ENCODE assay signal across 31 mouse cellular contexts in genomic region chr11:121340287-121340686, GRCm38 (mm10). TPM values are rescaled to one million over a fixed set of nuclear protein-coding genes. Genes with fewer than 3 reads are reported as not detected.
A peak's percentile ranks its signal among the peaks of the same experiment; 100 is the strongest.
DNase-seq lines count a peak whose midpoint lies in the region; ATAC-seq and TF ChIP-seq lines count a peak whose summit lies in the region.
"Had no signal": no experiment of that assay in that cellular context is flagged by ENCODE, and none has a peak within 500 bp of the region (broad histone marks: within the 10 kb centered on the region; RNA-seq: fewer than 3 reads in every experiment).

No protein-coding gene starts in this region.

- no peak overlapping the region for H3K4me2 ChIP-seq in heart, embryonic 11.5 days
- H3K4me2 ChIP-seq in CH12.LX (ENCODE audit: insufficient read depth, low read depth, poor library complexity, severe bottlenecking), result peak overlapping the region; percentile 53
- no peak overlapping the region for H3K4me2 ChIP-seq in liver, embryonic 12.5 days
- H3K4me2 ChIP-seq: embryonic facial prominence, embryonic 15.5 days; forebrain, embryonic 12.5 days; heart, embryonic 12.5 days; hindbrain, embryonic 12.5 days; intestine, embryonic 15.5 days; stomach, embryonic 15.5 days had no signal

- no peak overlapping the region for H3K27ac ChIP-seq in heart, embryonic 11.5 days (ENCODE audit: low read depth, low read length)
- H3K27ac ChIP-seq in CH12.LX (ENCODE audit: insufficient read depth, low read depth), result peak overlapping the region; percentile 48
- peak overlapping the region; percentile 3; the same call in 1 of the 2 replicates for H3K27ac ChIP-seq in liver, embryonic 12.5 days
- H3K27ac ChIP-seq: embryonic facial prominence, embryonic 10.5 days; embryonic facial prominence, embryonic 15.5 days; forebrain, embryonic 12.5 days; hindbrain, embryonic 12.5 days; hindbrain, postnatal 0 days; intestine, embryonic 15.5 days; kidney, postnatal 0 days; liver, embryonic 14.5 days; midbrain, embryonic 10.5 days; stomach, embryonic 15.5 days had no signal

- dilution Hi-C loops in CH12.LX (cut with MboI; ENCODE audit: extremely low pct_ligation_motif_present, extremely low pct_unique_long_range_greater_than_20kb, low sequenced_read_pairs), result no loop called here

- H3K9me3 ChIP-seq in heart, embryonic 11.5 days (replicated peaks; ENCODE audit: control insufficient read depth, low read length), result no peaks in the 10 kb centered on the region
- H3K9me3 ChIP-seq in CH12.LX (replicated peaks; ENCODE audit: low read length), result no peaks in the 10 kb centered on the region
- no peaks in the 10 kb centered on the region for H3K9me3 ChIP-seq in liver, embryonic 12.5 days (replicated peaks)
- H3K9me3 ChIP-seq in megakaryocyte, embryonic 14.5 days, result no peaks in the 10 kb centered on the region
- H3K9me3 ChIP-seq: embryonic facial prominence, embryonic 10.5 days; embryonic facial prominence, embryonic 15.5 days; forebrain, embryonic 12.5 days; heart, embryonic 12.5 days; hindbrain, embryonic 12.5 days; intestine, embryonic 15.5 days; midbrain, embryonic 10.5 days; stomach, embryonic 15.5 days had no signal

- 71% methylated on average over 1 of the region's 1 CpGs for WGBS in heart, embryonic 11.5 days (ENCODE audit: insufficient replicate concordance)
- WGBS in liver, embryonic 12.5 days (ENCODE audit: insufficient replicate concordance), result 52% methylated on average over 1 of the region's 1 CpGs

- ATAC-seq in heart, embryonic 11.5 days (replicated peaks; ENCODE audit: insufficient number of reproducible peaks, low FRiP score, low TSS enrichment), result no peak
- no peak for ATAC-seq in liver, embryonic 12.5 days
- ATAC-seq: forebrain, postnatal 0 days; hindbrain, postnatal 0 days; intestine, embryonic 15.5 days; lung, postnatal 0 days; midbrain, embryonic 16.5 days had no signal

- DNase-seq in heart, adult 11 months, result peak; percentile 27
- DNase-seq in CH12.LX (ENCODE audit: extremely low read depth), result peak; percentile 8
- DNase-seq in lung, adult 18-20 months, result no peak
- no peak for DNase-seq in B cell, adult 2 months
- DNase-seq: adrenal gland, postnatal 14 days; cerebellum, adult 18-20 months; cerebellum, postnatal 14 days; forebrain, postnatal 0 days; gastrocnemius, postnatal 10 days; heart, postnatal 10 days; kidney, adult 2 months; layer of hippocampus, adult 9-11 months; lung, postnatal 4 days; right cerebral cortex, postnatal 25 days had no signal

- no peak for TF ChIP-seq POLR2A in CH12.LX (IDR thresholded peaks at IDR 0.05; ENCODE audit: low read depth, low read length)

- no peak overlapping the region for H3K9ac ChIP-seq in heart, embryonic 11.5 days (ENCODE audit: low read depth, low read length)
- no peak overlapping the region for H3K9ac ChIP-seq in CH12.LX (ENCODE audit: insufficient read depth, low read depth)
- no peak overlapping the region for H3K9ac ChIP-seq in liver, embryonic 12.5 days
- H3K9ac ChIP-seq: embryonic facial prominence, embryonic 15.5 days; forebrain, embryonic 12.5 days; forebrain, postnatal 0 days; heart, embryonic 12.5 days; hindbrain, embryonic 12.5 days; intestine, embryonic 15.5 days; liver, embryonic 14.5 days; stomach, embryonic 15.5 days had no signal

- no peak for TF ChIP-seq EP300 in CH12.LX (IDR thresholded peaks at IDR 0.05; ENCODE audit: low read length)

- peaks cover 2% of the 10 kb centered on the region for H3K36me3 ChIP-seq in heart, embryonic 11.5 days (ENCODE audit: control insufficient read depth, insufficient read depth, low read length)
- H3K36me3 ChIP-seq in CH12.LX (replicated peaks in 1 of 2; ENCODE audit: control insufficient read depth in 1 of 2, insufficient read depth in 1 of 2, low read length in 1 of 2), result peaks cover 30 to 70% of the 10 kb centered on the region in 2 experiments
- H3K36me3 ChIP-seq in liver, embryonic 12.5 days, result peaks cover 61% of the 10 kb centered on the region
- peaks cover 75% of the 10 kb centered on the region for H3K36me3 ChIP-seq in megakaryocyte, embryonic 14.5 days (replicated peaks; ENCODE audit: low read length)

- in situ Hi-C loops in CH12.LX (cut with MboI; ENCODE audit: low pct_ligation_motif_present, low pct_unique_long_range_greater_than_20kb, low sequenced_read_pairs), result no loop called here

- H3K4me1 ChIP-seq in heart, embryonic 11.5 days (ENCODE audit: control insufficient read depth, insufficient read depth, low read length), result no peaks in the 10 kb centered on the region
- peaks cover 13 to 42% of the 10 kb centered on the region in 2 experiments for H3K4me1 ChIP-seq in CH12.LX (ENCODE audit: control insufficient read depth in 1 of 2, insufficient read depth in 2 of 2)
- H3K4me1 ChIP-seq in liver, embryonic 12.5 days, result peaks cover 35% of the 10 kb centered on the region
- peaks cover 63% of the 10 kb centered on the region for H3K4me1 ChIP-seq in megakaryocyte, embryonic 14.5 days
- H3K4me1 ChIP-seq: embryonic facial prominence, embryonic 10.5 days; embryonic facial prominence, embryonic 15.5 days; forebrain, embryonic 12.5 days; heart, embryonic 12.5 days; hindbrain, embryonic 12.5 days; intestine, embryonic 15.5 days; midbrain, embryonic 10.5 days; stomach, embryonic 15.5 days had no signal

- no peak for TF ChIP-seq CTCF in CH12.LX (conservative IDR thresholded peaks at IDR 0.05 in 1 of 2, IDR thresholded peaks at IDR 0.05 in 1 of 2; ENCODE audit: low read depth in 2 of 2, low read length in 2 of 2)

- peaks cover 22% of the 10 kb centered on the region for H3K79me2 ChIP-seq in CH12.LX (replicated peaks; ENCODE audit: control insufficient read depth, extremely low read depth, insufficient read depth, poor library complexity, severe bottlenecking)

- TF ChIP-seq RAD21 in CH12.LX (IDR thresholded peaks at IDR 0.05; ENCODE audit: low read depth, low read length), result no peak

- no peak overlapping the region for H3K4me3 ChIP-seq in heart, embryonic 11.5 days (ENCODE audit: low read depth, low read length)
- H3K4me3 ChIP-seq in CH12.LX (replicated peaks in 1 of 3; ENCODE audit: low read depth in 2 of 3, low read length in 2 of 3, poor library complexity in 1 of 3), result peak overlapping the region in 1 of 3 experiments; percentile 6
- no peak overlapping the region for H3K4me3 ChIP-seq in liver, embryonic 12.5 days
- H3K4me3 ChIP-seq in megakaryocyte, embryonic 14.5 days (replicated peaks), result peak overlapping the region; percentile 24
- H3K4me3 ChIP-seq: embryonic facial prominence, embryonic 10.5 days; embryonic facial prominence, embryonic 15.5 days; forebrain, embryonic 12.5 days; heart, embryonic 12.5 days; hindbrain, embryonic 12.5 days; intestine, embryonic 15.5 days; midbrain, embryonic 10.5 days; stomach, embryonic 15.5 days had no signal

- H3K27me3 ChIP-seq in heart, embryonic 11.5 days (ENCODE audit: control insufficient read depth, insufficient read depth, low read length), result no peaks in the 10 kb centered on the region
- H3K27me3 ChIP-seq in CH12.LX (replicated peaks), result no peaks in the 10 kb centered on the region
- no peaks in the 10 kb centered on the region for H3K27me3 ChIP-seq in liver, embryonic 12.5 days (replicated peaks)
- H3K27me3 ChIP-seq in megakaryocyte, embryonic 14.5 days (replicated peaks), result no peaks in the 10 kb centered on the region
- H3K27me3 ChIP-seq: embryonic facial prominence, embryonic 15.5 days; forebrain, embryonic 12.5 days; heart, embryonic 12.5 days; hindbrain, embryonic 12.5 days; intestine, embryonic 15.5 days; stomach, embryonic 15.5 days had no signal

TF ChIP-seq in CH12.LX, 34 proteins besides CTCF, POLR2A, EP300 and RAD21:
- no peak for TF ChIP-seq NELFE (IDR thresholded peaks at IDR 0.05; ENCODE audit: low read depth, low read length)
- TF ChIP-seq IRF4 (IDR thresholded peaks at IDR 0.05; ENCODE audit: low read depth, low read length), result 0 out of 2 replicates have a peak, but pooled peaks have one; percentile 9
TF ChIP-seq in CH12.LX: peak in this region for 1.

RNA-seq across cellular contexts. Expression of gene Wdr45b, which starts 14.0 kb away (rescaled TPM):
- polyA plus RNA-seq in heart, embryonic 11.5 days (2014; fragmentation: Nextera tagmentation; extraction: Ambion mirVana), result 84.8 and 88.8 TPM in 2 replicates
- 27.0 and 32.1 TPM in 2 replicates for total RNA-seq in CH12.LX (2012; rRNA removed)
- total RNA-seq in CH12.LX (2014; rRNA removed), result 49.9 and 53.0 TPM in 2 replicates
- polyA plus RNA-seq in CH12.LX (2012; ENCODE audit: insufficient read length, low read depth), result 43.3 and 47.5 TPM in 2 replicates
- 29.4 and 31.1 TPM in 2 replicates for polyA plus RNA-seq in liver, embryonic 12.5 days (2016; fragmentation: Nextera tagmentation; extraction: Ambion mirVana)
- polyA plus RNA-seq in megakaryocyte, embryonic 14.5 days (2012; ENCODE audit: insufficient read depth, low replicate concordance), result 5.5 and 5.6 TPM in 2 replicates

RNA-seq across cellular contexts. Expression of gene Rab40b, which starts 47.8 kb away (rescaled TPM):
- 3.4 and 4.5 TPM in 2 replicates for polyA plus RNA-seq in heart, embryonic 11.5 days (2014; fragmentation: Nextera tagmentation; extraction: Ambion mirVana)
- total RNA-seq in CH12.LX (2012; rRNA removed) (not detected in 2 replicates), CH12.LX (2014; rRNA removed) (not detected in 2 replicates)
- not detected in 2 replicates for polyA plus RNA-seq in CH12.LX (2012; ENCODE audit: insufficient read length, low read depth)
- polyA plus RNA-seq in liver, embryonic 12.5 days (2016; fragmentation: Nextera tagmentation; extraction: Ambion mirVana), result 0.63 and 0.87 TPM in 2 replicates
- 0.30 and 1.5 TPM in 2 replicates for polyA plus RNA-seq in megakaryocyte, embryonic 14.5 days (2012; ENCODE audit: insufficient read depth, low replicate concordance)
- total RNA-seq: neutrophil, adult 5-6 weeks had no signal

Comparison
In these comparisons a context has a peak if more than half of its experiments do, and no peak if none do; other contexts are left out.
1. DNase-seq: peak in heart, adult 11 months (single experiment) and CH12.LX (single experiment); none in lung, adult 18-20 months (0 of 2) and B cell, adult 2 months (0 of 2).